Mouse (Mus musculus) liver, embryonic 13.5 days (tissue): ENCODE measurements at regions not wholly inside any gene's neighbourhood (a gene's known extent, or its start where the extent isn't known, plus 50 kb on each side); places are given as distances from the start of the nearest gene placed in this dataset.
A peak's percentile ranks its signal among the peaks of the same experiment; 100 is the strongest.

Experiments
- ATAC-seq: fragments of 200-750 bp; cut with Nextera tagmentation; 2 replicates; pipeline ENCODE4 v1.8.0; 2017; ENCODE audit warnings: low read depth, mild to moderate bottlenecking, moderate number of reproducible peaks, moderate library complexity
- DNase-seq: peaks from one replicate; pipeline ENCODE4 v3.0.0; 2022
- H3K27ac ChIP-seq: fragments of 300-500 bp; sonication (generic); 2 replicates; pipeline ENCODE4 v1.5.1; 2015; ENCODE audit warnings: moderate library complexity, mild to moderate bottlenecking, inconsistent platforms
- H3K27me3 ChIP-seq: fragments of 300-500 bp; sonication (generic); 2 replicates; pipeline ENCODE4 v1.6.1; 2015; ENCODE audit warnings: mild to moderate bottlenecking, inconsistent platforms
- H3K36me3 ChIP-seq: fragments of 300-500 bp; sonication (generic); 2 replicates; pipeline ENCODE4 v1.6.1; 2015; ENCODE audit warnings: mild to moderate bottlenecking, inconsistent platforms
- H3K4me1 ChIP-seq: fragments of 300-500 bp; sonication (generic); replicated peaks from 2 replicates; pipeline ENCODE4 v1.6.1; 2015; ENCODE audit warnings: inconsistent platforms
- H3K4me2 ChIP-seq: fragments of 300-500 bp; sonication (generic); 2 replicates; pipeline ENCODE4 v1.6.1; 2015; ENCODE audit warnings: inconsistent platforms, mild to moderate bottlenecking, moderate library complexity
- H3K4me3 ChIP-seq: fragments of 300-500 bp; sonication (generic); replicated peaks from 2 replicates; pipeline ENCODE4 v1.5.1; 2015; ENCODE audit warnings: mild to moderate bottlenecking, inconsistent platforms
- H3K9ac ChIP-seq: fragments of 300-500 bp; sonication (generic); 2 replicates; pipeline ENCODE4 v1.6.1; 2015; ENCODE audit warnings: mild to moderate bottlenecking, inconsistent platforms
- H3K9me3 ChIP-seq: fragments of 300-500 bp; sonication (generic); replicated peaks from 2 replicates; pipeline ENCODE4 v1.6.1; 2016; ENCODE audit warnings: inconsistent platforms
- WGBS: fragments of 180-500 bp; shearing (Covaris S2); methylation state at CpG from one replicate; pipeline ENCODE4 v1.1.7; 2015; ENCODE audit not compliant: insufficient replicate concordance; 5-methylcytosine and 5-hydroxymethylcytosine counted together

DNA sequence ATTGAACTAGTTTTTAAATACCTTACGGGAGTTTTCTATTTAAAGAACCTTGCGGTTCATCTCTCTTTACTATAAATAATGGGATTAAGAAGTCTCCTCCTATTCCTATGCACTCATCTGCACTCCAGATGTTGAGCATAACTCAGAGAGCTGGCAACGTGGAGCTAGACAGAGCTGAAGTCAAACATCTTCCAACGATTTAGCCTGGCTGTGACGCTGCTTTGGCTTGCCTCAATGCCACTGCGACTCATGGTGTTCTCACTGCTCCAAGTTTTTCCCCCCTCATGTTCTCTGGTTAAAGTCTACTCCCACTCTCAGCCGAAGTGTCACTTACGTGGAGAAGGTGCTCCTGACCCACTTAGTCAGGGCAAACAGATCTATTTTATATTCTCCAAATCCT, 277.3 kb upstream of the Gjb5 start:
- WGBS = 65% methylated on average over 8 of the region's 8 CpGs

DNA sequence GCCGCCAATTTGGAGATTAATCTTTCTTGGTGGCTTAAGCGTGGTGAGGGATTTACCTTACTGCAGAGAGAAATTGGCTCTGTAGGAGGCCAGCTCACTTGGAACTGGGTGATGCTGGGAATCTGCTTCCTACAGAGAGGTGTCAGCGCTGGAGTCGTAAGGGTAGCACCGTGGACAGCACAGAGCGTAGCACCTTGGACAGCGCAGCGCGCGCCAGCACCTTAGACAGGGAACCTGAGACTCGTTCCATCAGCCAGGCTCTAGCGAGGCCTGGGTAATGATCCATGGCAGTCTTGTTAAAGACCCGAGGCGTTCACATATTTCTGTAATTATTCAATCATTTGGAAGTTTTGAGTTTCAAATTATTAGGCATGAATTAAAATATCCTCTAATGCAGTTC, 261.9 kb upstream of the Gjb5 start:
- peak; percentile 3 for DNase-seq

More for the DNA sequence above, 277.3 kb upstream of the Gjb5 start:
- no peaks in the 10 kb centered on the region for H3K9me3 ChIP-seq
- no peak overlapping the region for H3K4me2 ChIP-seq
- H3K4me1 ChIP-seq = no peaks in the 10 kb centered on the region
- ATAC-seq = no peak
- H3K4me3 ChIP-seq = no peak overlapping the region
- DNase-seq = no peak
- no peaks in the 10 kb centered on the region for H3K27me3 ChIP-seq
- H3K9ac ChIP-seq = no peak overlapping the region
- no peak overlapping the region for H3K27ac ChIP-seq
- no peaks in the 10 kb centered on the region for H3K36me3 ChIP-seq

DNA sequence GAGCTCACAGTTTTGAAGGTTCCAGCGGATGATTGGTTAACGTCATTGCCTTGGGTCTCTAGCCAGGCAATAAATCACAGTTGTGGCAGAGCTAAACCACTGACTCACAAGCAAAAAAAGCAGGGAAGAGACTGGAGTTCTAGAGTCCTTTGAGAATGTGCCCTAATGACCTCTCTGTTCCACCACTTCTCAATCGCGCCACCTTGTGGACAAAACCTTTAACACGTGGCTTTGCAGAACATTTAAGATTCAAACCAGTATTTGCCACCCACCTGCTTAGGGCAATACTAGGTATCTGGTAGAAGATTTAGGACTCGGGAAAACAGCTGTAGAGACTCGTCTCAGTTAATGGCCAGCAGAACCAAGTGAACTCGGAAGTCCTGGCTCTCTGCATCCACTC, 254.8 kb upstream of the Gjb5 start:
- no peak for DNase-seq
- H3K9me3 ChIP-seq = no peaks in the 10 kb centered on the region
- no peak overlapping the region for H3K4me2 ChIP-seq
- no peaks in the 10 kb centered on the region for H3K4me1 ChIP-seq
- H3K27ac ChIP-seq = no peak overlapping the region
- no peak overlapping the region for H3K9ac ChIP-seq
- H3K4me3 ChIP-seq = no peak overlapping the region
- no peaks in the 10 kb centered on the region for H3K36me3 ChIP-seq
- WGBS = 31% methylated on average over 8 of the region's 8 CpGs
- no peaks in the 10 kb centered on the region for H3K27me3 ChIP-seq
- no peak for ATAC-seq

More for the DNA sequence above, 261.9 kb upstream of the Gjb5 start:
- H3K9me3 ChIP-seq = no peaks in the 10 kb centered on the region
- no peak for ATAC-seq
- WGBS = 8% methylated on average over 14 of the region's 14 CpGs
- no peak overlapping the region for H3K27ac ChIP-seq
- H3K9ac ChIP-seq = no peak overlapping the region
- H3K27me3 ChIP-seq = no peaks in the 10 kb centered on the region
- no peak overlapping the region for H3K4me3 ChIP-seq
- no peaks in the 10 kb centered on the region for H3K4me1 ChIP-seq
- H3K36me3 ChIP-seq = no peaks in the 10 kb centered on the region
- H3K4me2 ChIP-seq = no peak overlapping the region

DNA sequence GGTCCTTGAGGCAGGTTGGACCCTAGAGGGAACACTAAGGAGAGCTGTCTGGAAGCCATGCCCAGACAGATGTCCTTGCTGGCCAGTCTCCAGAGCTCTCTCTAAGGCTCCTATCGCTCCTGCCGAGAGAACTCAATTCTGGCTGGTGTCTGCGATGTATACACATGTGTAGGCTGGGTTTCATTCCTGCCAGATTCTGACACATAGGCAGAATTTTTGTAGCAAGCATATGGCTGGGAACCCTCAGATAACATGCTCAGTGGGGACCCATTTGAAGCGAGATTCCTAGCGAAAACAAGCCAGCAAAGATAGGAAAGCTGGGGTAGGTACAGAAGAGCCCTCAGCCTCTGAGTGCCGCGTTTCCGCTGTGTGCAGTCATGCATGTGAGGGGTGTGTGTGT, 242.9 kb upstream of the Gjb5 start:
- ATAC-seq (no peak), DNase-seq (no peak)
- Histone ChIP-seq H3K27ac (no peak overlapping the region), H3K4me3 (no peak overlapping the region), H3K36me3 (no peaks in the 10 kb centered on the region), H3K27me3 (no peaks in the 10 kb centered on the region), H3K4me1 (no peaks in the 10 kb centered on the region), H3K4me2 (no peak overlapping the region), H3K9me3 (no peaks in the 10 kb centered on the region), H3K9ac (no peak overlapping the region)
- 78% methylated on average over 8 of the region's 8 CpGs for WGBS

DNA sequence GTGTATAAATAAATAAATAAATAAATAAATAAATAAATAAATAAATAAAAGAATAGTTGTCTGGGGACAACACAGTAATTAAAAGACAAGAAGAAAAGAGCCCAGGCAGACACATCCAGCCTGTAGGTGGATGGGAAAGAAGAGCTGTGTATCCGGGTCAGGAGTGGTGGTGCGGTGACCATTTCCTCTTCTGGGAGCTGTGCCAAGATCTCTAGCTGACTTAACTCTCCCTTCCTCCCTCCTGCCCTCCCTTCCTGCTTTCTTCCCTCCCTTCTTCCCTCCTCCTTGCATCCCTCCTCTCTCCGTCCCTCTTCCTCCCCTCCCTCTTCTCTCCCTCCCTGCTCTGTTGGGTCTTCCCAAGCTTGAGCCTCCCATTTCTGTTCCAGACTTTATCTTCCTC, 240.6 kb upstream of the Gjb5 start:
- H3K36me3 ChIP-seq = no peaks in the 10 kb centered on the region
- H3K4me1 ChIP-seq = no peaks in the 10 kb centered on the region
- ATAC-seq (no peak), DNase-seq (no peak)
- H3K27me3 ChIP-seq = no peaks in the 10 kb centered on the region
- no peaks in the 10 kb centered on the region; the same call in 1 of the 2 replicates for H3K9me3 ChIP-seq
- 58% methylated on average over 3 of the region's 3 CpGs for WGBS
- no peak overlapping the region for H3K9ac ChIP-seq
- H3K4me3 ChIP-seq = no peak overlapping the region
- H3K4me2 ChIP-seq = no peak overlapping the region
- H3K27ac ChIP-seq = no peak overlapping the region

DNA sequence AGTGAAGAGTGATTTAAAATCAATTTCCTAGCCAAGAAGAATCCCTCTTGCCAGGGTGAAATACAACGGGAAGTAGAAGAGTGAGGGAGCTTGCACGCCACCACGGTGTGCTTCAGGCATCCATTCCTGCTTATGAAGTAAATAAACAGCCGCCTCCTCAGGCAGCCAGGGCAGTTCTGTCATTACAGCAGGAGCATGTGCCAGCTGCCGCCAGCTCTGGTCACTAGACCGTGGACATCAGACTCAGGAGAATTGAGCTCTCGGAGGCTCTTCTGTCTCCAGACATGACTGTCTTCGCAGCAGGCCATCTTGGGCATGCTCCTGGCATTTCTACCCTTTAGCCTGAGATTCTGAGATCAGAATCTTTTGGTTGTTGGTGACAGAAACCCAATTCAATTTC, 236.1 kb upstream of the Gjb5 start:
- H3K4me3 ChIP-seq = no peak overlapping the region
- no peaks in the 10 kb centered on the region for H3K36me3 ChIP-seq
- H3K4me1 ChIP-seq = no peaks in the 10 kb centered on the region
- H3K4me2 ChIP-seq = no peak overlapping the region
- DNase-seq = no peak
- H3K27ac ChIP-seq = no peak overlapping the region
- no peaks in the 10 kb centered on the region for H3K27me3 ChIP-seq
- no peaks in the 10 kb centered on the region; the same call in 1 of the 2 replicates for H3K9me3 ChIP-seq
- no peak for ATAC-seq
- 67% methylated on average over 8 of the region's 8 CpGs for WGBS
- H3K9ac ChIP-seq = no peak overlapping the region

DNA sequence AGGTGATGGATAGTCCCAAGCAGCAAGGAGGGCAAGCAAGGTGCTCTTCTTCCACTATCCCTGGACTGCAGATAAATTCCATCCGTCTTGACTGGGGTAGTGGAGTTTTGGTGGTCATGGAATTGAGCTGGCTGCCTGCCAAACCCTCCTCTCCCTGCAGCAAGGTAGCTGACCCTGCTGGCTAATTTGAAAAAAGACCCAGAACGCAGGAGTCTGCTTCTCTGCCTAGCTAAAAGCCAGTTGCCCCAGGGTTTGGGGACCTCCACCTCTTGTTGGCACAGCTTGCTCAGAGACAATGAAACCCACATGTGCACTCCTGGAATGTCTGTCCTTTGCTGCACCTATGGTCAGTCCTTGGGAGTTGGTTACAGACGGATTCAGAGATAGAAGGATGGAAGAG, 233.6 kb upstream of the Gjb5 start:
- no peak for ATAC-seq
- Histone ChIP-seq H3K4me2 (no peak overlapping the region), H3K4me1 (no peaks in the 10 kb centered on the region), H3K36me3 (no peaks in the 10 kb centered on the region), H3K9me3 (no peaks in the 10 kb centered on the region; the same call in 1 of the 2 replicates), H3K9ac (no peak overlapping the region), H3K27me3 (no peaks in the 10 kb centered on the region), H3K27ac (no peak overlapping the region), H3K4me3 (no peak overlapping the region)
- DNase-seq = no peak
- WGBS = 37% methylated on average over 3 of the region's 3 CpGs

DNA sequence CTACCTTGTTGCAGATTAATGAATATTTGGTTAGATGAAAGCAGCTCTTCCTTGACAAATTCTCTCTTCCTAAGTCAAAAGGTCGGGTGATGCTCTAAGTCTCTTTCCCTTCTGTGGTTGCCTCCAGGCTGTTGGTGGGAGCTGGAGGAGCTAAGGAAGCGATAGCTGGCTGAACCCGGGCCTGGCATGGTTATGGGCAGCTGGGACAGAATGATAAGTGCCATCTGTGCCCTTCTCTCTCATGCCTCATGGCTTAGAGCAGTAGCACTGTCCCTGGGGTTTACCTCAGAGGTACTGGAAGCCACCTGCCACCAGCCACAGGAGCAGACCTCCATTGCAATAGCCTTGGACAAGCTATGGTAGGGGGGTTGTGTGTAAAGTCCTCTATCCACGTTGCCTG, 228.8 kb upstream of the Gjb5 start:
- no peaks in the 10 kb centered on the region for H3K36me3 ChIP-seq
- no peaks in the 10 kb centered on the region for H3K4me1 ChIP-seq
- no peaks in the 10 kb centered on the region for H3K27me3 ChIP-seq
- WGBS = 30% methylated on average over 4 of the region's 4 CpGs
- no peak overlapping the region for H3K4me2 ChIP-seq
- no peak overlapping the region for H3K4me3 ChIP-seq
- no peak overlapping the region for H3K9ac ChIP-seq
- ATAC-seq (no peak), DNase-seq (no peak)
- H3K9me3 ChIP-seq = 0 out of 2 replicates have a peak, but pooled peaks cover 6% of the 10 kb centered on the region
- H3K27ac ChIP-seq = no peak overlapping the region

DNA sequence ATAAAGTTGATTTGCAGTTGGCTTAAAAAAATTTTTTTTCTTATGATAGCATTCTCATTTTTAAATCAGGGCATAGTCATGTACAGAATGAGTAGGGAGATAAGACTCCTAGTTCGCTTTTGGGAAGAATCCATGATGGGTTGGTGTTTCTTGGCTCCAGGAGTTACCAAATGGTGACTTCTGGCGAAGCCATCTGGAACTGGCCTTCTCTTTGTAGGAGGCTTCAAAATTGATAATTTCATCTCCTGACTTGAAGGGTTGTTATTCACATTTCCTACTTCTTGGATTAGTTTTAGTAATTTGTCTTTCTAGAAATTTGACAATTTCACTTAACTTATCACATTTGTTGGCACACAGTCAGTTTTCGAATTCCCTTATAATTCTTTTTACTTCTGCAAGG, 218.5 kb upstream of the Gjb5 start:
- DNase-seq (no peak), ATAC-seq (no peak)
- H3K4me2 ChIP-seq = no peak overlapping the region
- 0 out of 2 replicates have a peak, but pooled peaks cover 4% of the 10 kb centered on the region for H3K9me3 ChIP-seq
- no peak overlapping the region for H3K4me3 ChIP-seq
- WGBS = 53% methylated on average over 3 of the region's 3 CpGs
- no peaks in the 10 kb centered on the region for H3K27me3 ChIP-seq
- no peak overlapping the region for H3K9ac ChIP-seq
- no peaks in the 10 kb centered on the region for H3K36me3 ChIP-seq
- no peak overlapping the region for H3K27ac ChIP-seq
- no peaks in the 10 kb centered on the region for H3K4me1 ChIP-seq

DNA sequence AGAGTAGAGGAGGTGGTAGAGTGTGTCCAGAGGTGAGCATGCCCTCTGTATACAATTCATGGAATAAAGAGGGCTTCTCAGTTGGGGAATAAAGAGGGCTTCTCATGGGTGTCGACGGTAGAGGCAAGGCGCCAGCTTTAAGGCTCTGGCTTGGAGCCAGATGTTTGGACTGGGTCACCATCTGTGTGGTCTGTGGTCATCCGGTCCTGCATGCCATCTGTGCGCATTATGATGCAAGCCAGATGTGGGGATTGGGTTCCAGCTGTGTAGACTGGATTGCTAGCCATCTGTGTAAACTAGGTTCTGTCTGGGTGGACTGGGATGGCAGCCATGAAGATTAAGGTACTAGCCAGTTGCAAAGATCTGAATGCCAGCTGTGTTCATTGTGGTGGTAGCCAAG, 204.6 kb upstream of the Gjb5 start:
- Histone ChIP-seq H3K9ac (no peak overlapping the region), H3K9me3 (0 out of 2 replicates have a peak, but pooled peaks cover 14% of the 10 kb centered on the region), H3K36me3 (no peaks in the 10 kb centered on the region), H3K4me3 (no peak overlapping the region), H3K4me1 (no peaks in the 10 kb centered on the region), H3K4me2 (no peak overlapping the region), H3K27ac (no peak overlapping the region), H3K27me3 (no peaks in the 10 kb centered on the region)
- ATAC-seq (no peak), DNase-seq (no peak)
- WGBS = 77% methylated on average over 5 of the region's 5 CpGs

DNA sequence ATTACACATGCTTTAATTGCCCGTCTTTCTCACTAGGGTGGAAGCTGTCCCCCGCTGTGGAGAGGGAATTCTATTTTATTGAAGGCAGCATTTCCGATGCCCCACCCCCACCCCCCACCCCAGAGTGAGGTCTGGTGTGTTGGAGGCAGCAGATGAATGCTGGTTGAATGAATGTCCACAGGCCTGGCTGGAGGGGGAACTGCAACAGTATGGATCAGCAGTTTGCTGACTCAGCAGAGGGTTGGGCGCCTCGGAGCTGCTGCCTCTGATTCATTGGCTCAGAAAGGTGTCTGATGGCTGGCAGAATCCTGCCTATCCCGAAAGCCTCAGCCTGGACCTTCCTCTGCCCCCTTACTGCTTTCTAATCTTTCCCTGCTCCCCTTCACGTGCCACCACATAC, 200.6 kb upstream of the Gjb5 start:
- no peak overlapping the region for H3K27ac ChIP-seq
- no peak overlapping the region for H3K4me3 ChIP-seq
- H3K9me3 ChIP-seq = 0 out of 2 replicates have a peak, but pooled peaks cover 14% of the 10 kb centered on the region
- no peaks in the 10 kb centered on the region for H3K4me1 ChIP-seq
- no peak for DNase-seq
- 55% methylated on average over 7 of the region's 7 CpGs for WGBS
- no peak overlapping the region for H3K9ac ChIP-seq
- no peak overlapping the region for H3K4me2 ChIP-seq
- no peaks in the 10 kb centered on the region for H3K27me3 ChIP-seq
- no peak for ATAC-seq
- no peaks in the 10 kb centered on the region for H3K36me3 ChIP-seq

DNA sequence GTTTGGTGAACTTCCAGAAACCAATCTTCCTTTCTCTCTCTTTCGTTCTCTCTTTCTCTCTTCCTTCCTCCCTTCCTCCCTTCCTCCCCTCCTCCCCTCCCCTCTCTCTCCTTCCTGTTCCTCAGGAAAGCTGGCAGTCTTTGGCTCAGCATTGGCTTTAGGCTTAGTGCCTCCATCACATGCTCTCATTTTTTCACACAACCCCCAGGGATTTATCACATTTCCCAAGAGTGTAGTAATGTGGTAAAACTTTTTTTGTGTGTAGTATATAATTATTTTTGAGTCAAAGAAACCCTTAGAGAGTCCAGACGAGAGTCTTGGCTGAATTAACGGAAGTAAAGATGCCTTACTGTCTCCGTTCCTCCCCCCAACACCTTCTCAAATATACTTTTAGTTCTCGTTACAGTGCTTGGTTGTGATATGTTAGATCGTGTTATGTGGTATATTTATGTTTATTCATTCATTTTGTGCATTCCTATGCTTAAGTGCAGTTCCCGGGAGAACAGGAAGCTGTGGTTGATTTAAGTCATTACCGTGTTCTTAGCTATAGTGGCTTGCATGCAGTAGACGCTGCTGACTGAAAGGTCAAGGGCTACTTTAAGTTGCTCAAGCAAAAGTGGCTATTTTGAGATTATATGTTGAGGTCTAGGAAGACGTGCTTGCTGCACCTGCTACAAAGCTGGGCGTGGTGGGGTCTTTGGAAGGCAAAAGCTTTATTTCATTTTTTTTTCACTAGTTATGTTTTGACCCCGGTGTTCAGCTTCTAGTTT, 194.7 kb upstream of the Gjb5 start:
- ATAC-seq (no peak), DNase-seq (no peak)
- Histone ChIP-seq H3K9ac (no peak overlapping the region), H3K4me2 (no peak overlapping the region), H3K36me3 (no peaks in the 10 kb centered on the region), H3K27me3 (no peaks in the 10 kb centered on the region), H3K27ac (no peak overlapping the region), H3K4me1 (no peaks in the 10 kb centered on the region), H3K9me3 (no peaks in the 10 kb centered on the region), H3K4me3 (no peak overlapping the region)
- WGBS = 49% methylated on average over 12 of the region's 12 CpGs
